Mouse (Mus musculus) hindbrain, embryonic 13.5 days (tissue): ENCODE measurements around the gene Ptdss2. TPM values are rescaled to one million over a fixed set of nuclear protein-coding genes. Genes with fewer than 3 reads are reported as not detected.

Source experiments
- ATAC-seq: fragments of 200-750 bp; cut with Nextera tagmentation; 2 replicates; pipeline ENCODE4 v1.8.0; 2017; ENCODE audit warnings: moderate TSS enrichment; ENCODE audit not compliant: low FRiP score
- H3K27ac ChIP-seq: fragments of 300-500 bp; sonication (generic); 2 replicates; pipeline ENCODE4 v1.5.1; 2015; ENCODE audit warnings: inconsistent platforms, mild to moderate bottlenecking, moderate library complexity
- H3K27me3 ChIP-seq: fragments of 300-500 bp; sonication (generic); 2 replicates; pipeline ENCODE4 v1.6.1; 2015; ENCODE audit warnings: mild to moderate bottlenecking, inconsistent platforms
- H3K36me3 ChIP-seq: fragments of 300-500 bp; sonication (generic); 2 replicates; pipeline ENCODE4 v1.6.1; 2015; ENCODE audit warnings: mild to moderate bottlenecking, inconsistent platforms
- H3K4me1 ChIP-seq: fragments of 300-500 bp; sonication (generic); replicated peaks from 2 replicates; pipeline ENCODE4 v1.6.1; 2015; ENCODE audit warnings: inconsistent platforms
- H3K4me2 ChIP-seq: fragments of 300-500 bp; sonication (generic); 2 replicates; pipeline ENCODE4 v1.6.1; 2015; ENCODE audit warnings: inconsistent platforms, mild to moderate bottlenecking, moderate library complexity
- H3K4me3 ChIP-seq: fragments of 300-500 bp; sonication (generic); 2 replicates; pipeline ENCODE4 v1.5.1; 2015; ENCODE audit warnings: mild to moderate bottlenecking, inconsistent platforms
- H3K9ac ChIP-seq: fragments of 300-500 bp; sonication (generic); 2 replicates; pipeline ENCODE4 v1.6.1; 2015; ENCODE audit warnings: mild to moderate bottlenecking, inconsistent platforms
- H3K9me3 ChIP-seq: fragments of 300-500 bp; sonication (generic); 2 replicates; pipeline ENCODE4 v1.6.1; 2016; ENCODE audit warnings: inconsistent platforms
- WGBS: fragments of 180-500 bp; shearing (Covaris S2); methylation state at CpG from one replicate; pipeline ENCODE4 v1.1.7; 2015; 5-methylcytosine and 5-hydroxymethylcytosine counted together
- polyA plus RNA-seq: library from polyadenylated mRNA; unstranded; fragments of >200 nt; fragmentation: Nextera tagmentation; extraction: Ambion mirVana; gene quantifications from 2 replicates; pipeline ENCODE4 v1.2.1, GENCODE M21; 2015

The Ptdss2 gene
- polyA plus RNA-seq, 1 experiment from 2014 or later = 83.6 TPM

DNA sequence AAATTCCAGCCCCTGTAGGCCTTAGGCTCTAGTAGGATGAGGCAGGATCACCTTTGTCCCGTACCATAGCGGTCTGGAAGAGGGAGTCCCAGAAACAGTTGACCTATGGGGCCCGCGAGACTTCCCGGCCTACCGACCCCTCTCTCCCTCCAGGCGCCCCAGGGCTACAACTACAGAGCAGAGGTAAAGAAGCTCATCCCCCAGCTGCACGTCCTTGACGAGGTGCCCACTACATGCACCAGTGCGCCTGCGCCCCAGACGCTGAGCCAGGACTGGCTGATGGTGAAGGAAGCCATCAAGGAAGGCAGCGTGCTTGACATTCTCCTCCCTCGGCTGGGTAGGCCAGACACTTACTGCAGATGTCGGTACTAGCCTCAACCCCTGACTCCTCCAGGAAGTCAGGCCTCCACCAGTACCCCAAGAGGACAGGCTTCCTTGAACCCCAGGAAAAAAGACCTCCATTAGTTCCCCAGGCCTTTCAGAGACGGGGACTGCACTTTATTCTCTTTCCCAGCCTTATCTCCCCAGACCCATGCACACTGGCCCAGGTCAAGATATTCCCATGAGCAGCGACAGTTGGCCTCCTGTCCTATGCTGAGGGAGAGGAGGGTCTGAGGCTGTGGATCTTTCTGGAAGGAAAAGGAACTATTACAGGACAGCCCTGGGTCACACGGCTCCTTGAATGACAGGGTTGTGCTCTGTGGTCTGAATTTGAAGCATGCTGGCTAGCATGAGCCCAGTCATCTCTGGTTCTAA is 84.2 kb downstream of the Ptdss2 start:
- no peak for ATAC-seq
- Histone ChIP-seq H3K4me2 (no peak overlapping the region), H3K27me3 (no peaks in the 10 kb centered on the region), H3K9ac (no peak overlapping the region), H3K36me3 (no peaks in the 10 kb centered on the region), H3K4me1 (no peaks in the 10 kb centered on the region), H3K27ac (no peak overlapping the region), H3K9me3 (no peaks in the 10 kb centered on the region), H3K4me3 (no peak overlapping the region)
- WGBS = 95% methylated on average over 18 of the region's 18 CpGs

Other genes with a start within 250 kb of the Ptdss2 start
- gene Psmd13, start 240.4 kb upstream of the Ptdss2 start, polyA plus RNA-seq = 278 and 284 TPM in 2 replicates
- 41.6 and 45.3 TPM in 2 replicates for gene Sirt3, start 240.1 kb upstream of the Ptdss2 start, polyA plus RNA-seq
- 0.69 TPM in 1 of 2 replicates, not detected in the other for gene Cox8b, start 221.9 kb upstream of the Ptdss2 start, polyA plus RNA-seq
- gene Nlrp6, start 201.5 kb upstream of the Ptdss2 start, polyA plus RNA-seq = 0.09 and 0.12 TPM in 2 replicates
- gene Pgghg, start 181.0 kb upstream of the Ptdss2 start, polyA plus RNA-seq = 8.8 and 10.4 TPM in 2 replicates
- gene Ifitm5, start 172.1 kb upstream of the Ptdss2 start, polyA plus RNA-seq = 0.36 and 1.7 TPM in 2 replicates
- not detected in 2 replicates for gene Gm45717, start 166.4 kb upstream of the Ptdss2 start, polyA plus RNA-seq
- gene Ifitm2, start 166.4 kb upstream of the Ptdss2 start, polyA plus RNA-seq = 211 and 226 TPM in 2 replicates
- gene Ifitm1, start 155.2 kb upstream of the Ptdss2 start, polyA plus RNA-seq = 13.4 and 13.6 TPM in 2 replicates
- gene Ifitm3, start 111.6 kb upstream of the Ptdss2 start, polyA plus RNA-seq = 29.0 and 29.1 TPM in 2 replicates
- gene Ifitm6, start 104.5 kb upstream of the Ptdss2 start, polyA plus RNA-seq = 0.53 TPM in 2 replicates
- not detected in 2 replicates for gene Gm17387, start 93.3 kb upstream of the Ptdss2 start, polyA plus RNA-seq
- gene B4galnt4, start 61.3 kb upstream of the Ptdss2 start, polyA plus RNA-seq = 44.8 and 47.2 TPM in 2 replicates
- gene Pkp3, start 44.2 kb upstream of the Ptdss2 start, polyA plus RNA-seq = 0.27 and 0.32 TPM in 2 replicates
- gene Sigirr, start 21.8 kb upstream of the Ptdss2 start, polyA plus RNA-seq = 1.7 and 2.9 TPM in 2 replicates
- 0.09 TPM in 1 of 2 replicates, not detected in the other for gene Ano9, start 4.6 kb upstream of the Ptdss2 start, polyA plus RNA-seq
- gene Rnh1, start 50.5 kb downstream of the Ptdss2 start, polyA plus RNA-seq = 51.1 and 53.5 TPM in 2 replicates
- gene Hras, start 71.6 kb downstream of the Ptdss2 start, polyA plus RNA-seq = 109 and 118 TPM in 2 replicates
- gene Lrrc56, start 71.8 kb downstream of the Ptdss2 start, polyA plus RNA-seq = 10.3 and 11.2 TPM in 2 replicates
- gene Lmntd2, start 91.7 kb downstream of the Ptdss2 start, polyA plus RNA-seq = 1.2 and 1.8 TPM in 2 replicates
- 27.4 and 32.9 TPM in 2 replicates for gene Rassf7, start 93.5 kb downstream of the Ptdss2 start, polyA plus RNA-seq
- gene Phrf1, start 106.4 kb downstream of the Ptdss2 start, polyA plus RNA-seq = 77.1 and 78.9 TPM in 2 replicates
- 1.2 and 1.3 TPM in 2 replicates for gene Irf7, start 144.1 kb downstream of the Ptdss2 start, polyA plus RNA-seq
- gene Cdhr5, start 154.4 kb downstream of the Ptdss2 start, polyA plus RNA-seq = not detected in 2 replicates
- 1.5 and 3.2 TPM in 2 replicates for gene Sct, start 156.8 kb downstream of the Ptdss2 start, polyA plus RNA-seq
- gene Drd4, start 169.6 kb downstream of the Ptdss2 start, polyA plus RNA-seq = 0.68 and 0.70 TPM in 2 replicates
- gene Deaf1, start 205.3 kb downstream of the Ptdss2 start, polyA plus RNA-seq = 138 and 157 TPM in 2 replicates
- 67.7 and 74.7 TPM in 2 replicates for gene Tmem80, start 205.4 kb downstream of the Ptdss2 start, polyA plus RNA-seq
- 0.65 and 1.4 TPM in 2 replicates for gene Eps8l2, start 216.5 kb downstream of the Ptdss2 start, polyA plus RNA-seq